Mouse (Mus musculus) lung, postnatal 10 days (tissue): Measurements from ENCODE around the gene Cyb561.

ENCODE experiments used
- DNase-seq: peaks from one replicate; pipeline ENCODE4 v3.0.0; 2021

The Cyb561 gene

GRCm38 (mm10) chr11:105951601-105952044 is 1.5 kb downstream of the Cyb561 start:
- DNase-seq = no peak

DNA sequence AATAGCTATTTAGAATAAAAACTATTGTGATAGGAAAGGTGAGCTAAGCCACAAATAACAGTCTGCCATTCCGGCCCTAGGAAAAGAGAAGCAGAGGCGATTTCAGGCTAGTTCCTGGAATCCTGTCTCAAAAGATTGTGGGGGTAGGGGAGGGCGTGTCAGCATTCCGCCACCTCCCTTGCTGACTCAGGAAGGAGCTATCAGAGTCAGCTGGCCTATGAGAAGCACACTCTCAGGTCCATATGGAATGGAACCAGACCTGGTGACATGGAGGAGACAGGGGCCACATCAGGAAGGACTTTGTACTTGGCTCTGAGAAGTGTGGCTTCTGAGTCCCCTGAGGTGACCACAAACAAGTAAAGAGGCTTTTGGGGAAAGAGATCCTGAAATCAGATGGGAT is 2.6 kb downstream of the Cyb561 start:
- DNase-seq = no peak

DNA sequence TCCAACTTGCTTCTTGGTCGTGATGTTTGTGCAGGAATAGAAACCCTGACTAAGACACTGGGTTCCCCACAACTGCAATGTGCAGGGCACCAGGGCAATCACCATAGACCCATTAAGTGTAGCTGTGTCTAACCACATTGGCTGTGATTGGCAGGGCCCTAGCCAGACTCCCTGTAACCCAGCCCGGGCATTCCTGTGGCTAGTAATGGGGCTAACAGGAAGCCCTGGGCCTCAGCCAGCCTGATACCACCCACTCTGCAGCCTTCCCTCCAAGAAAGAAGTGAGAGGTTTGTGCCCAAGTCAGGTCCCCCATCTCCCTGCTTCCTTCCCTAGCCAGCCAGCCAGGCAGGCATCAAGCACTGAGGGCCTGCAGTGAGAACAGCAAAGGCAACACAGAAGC is 4.9 kb downstream of the Cyb561 start:
- DNase-seq = no peak

- peak; percentile 46 for DNase-seq
Measured at GRCm38 (mm10) chr11:105946694-105947154, 6.4 kb downstream of the Cyb561 start.

- peak; percentile 83 for DNase-seq
Measured at GRCm38 (mm10) chr11:105944770-105945672, 8.1 kb downstream of the Cyb561 start.

- peak; percentile 89 for DNase-seq
Measured at GRCm38 (mm10) chr11:105944126-105944621, 9.0 kb downstream of the Cyb561 start.

- peak; percentile 79 for DNase-seq
Measured at GRCm38 (mm10) chr11:105943133-105944102, 9.7 kb downstream of the Cyb561 start.

DNA sequence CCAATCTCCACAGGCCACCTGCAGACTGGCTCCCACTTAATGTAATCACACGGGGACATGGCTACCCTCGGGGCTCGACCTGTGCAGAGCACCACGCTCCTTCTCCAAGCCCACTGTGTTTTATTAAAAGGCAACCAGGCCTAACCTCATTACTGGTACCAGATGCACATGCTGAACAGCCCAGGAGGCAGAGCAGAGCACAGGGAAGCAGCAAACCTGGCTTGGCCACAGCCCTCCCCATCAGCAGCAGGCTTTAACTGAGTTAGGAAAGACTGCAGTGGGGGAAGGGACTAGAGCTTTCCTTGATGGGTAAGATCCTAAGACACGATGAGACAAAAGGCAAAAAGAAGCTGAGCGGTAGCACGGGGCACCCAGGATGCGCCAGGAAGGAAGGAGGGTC is 11.2 kb downstream of the Cyb561 start:
- no peak for DNase-seq

DNA sequence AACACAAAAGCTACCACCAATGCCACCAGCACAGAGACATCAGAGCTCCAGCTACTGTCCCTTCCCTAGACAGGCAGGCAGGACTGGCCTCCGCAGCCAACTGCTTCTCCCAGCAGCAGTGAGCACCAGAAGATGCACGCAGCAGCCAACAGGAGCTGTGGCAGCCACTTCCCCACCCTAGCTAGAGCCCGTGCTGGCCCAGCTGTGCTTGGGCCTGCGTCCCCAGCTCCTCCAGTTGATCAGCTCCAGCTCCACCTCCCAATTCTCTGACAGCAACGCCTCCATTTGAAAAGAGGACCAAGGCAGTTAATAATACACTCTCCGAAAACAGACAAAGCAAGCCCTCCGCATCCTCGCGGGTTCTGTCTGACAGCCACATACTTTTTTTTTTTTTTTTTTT is 14.4 kb downstream of the Cyb561 start:
- no peak for DNase-seq

DNA sequence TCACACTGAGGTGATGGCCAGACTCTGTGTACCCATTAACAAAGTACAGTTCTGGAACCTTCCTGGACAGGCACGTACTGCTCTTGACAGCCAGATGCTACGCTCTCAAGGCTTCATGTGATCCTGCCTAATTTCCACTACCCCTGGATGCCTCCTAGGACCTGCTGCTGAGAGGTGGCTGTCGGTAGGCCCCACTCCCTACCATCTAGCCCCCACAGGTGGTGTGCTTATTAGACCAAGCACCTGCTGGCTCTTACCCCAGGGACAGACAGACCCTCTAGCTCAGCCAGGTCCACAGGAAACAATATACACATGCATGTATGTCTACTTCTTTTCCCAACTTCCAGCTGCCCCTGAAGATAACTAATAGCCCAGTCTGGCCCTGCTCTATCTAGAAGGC is 16.2 kb downstream of the Cyb561 start:
- DNase-seq = no peak

DNA sequence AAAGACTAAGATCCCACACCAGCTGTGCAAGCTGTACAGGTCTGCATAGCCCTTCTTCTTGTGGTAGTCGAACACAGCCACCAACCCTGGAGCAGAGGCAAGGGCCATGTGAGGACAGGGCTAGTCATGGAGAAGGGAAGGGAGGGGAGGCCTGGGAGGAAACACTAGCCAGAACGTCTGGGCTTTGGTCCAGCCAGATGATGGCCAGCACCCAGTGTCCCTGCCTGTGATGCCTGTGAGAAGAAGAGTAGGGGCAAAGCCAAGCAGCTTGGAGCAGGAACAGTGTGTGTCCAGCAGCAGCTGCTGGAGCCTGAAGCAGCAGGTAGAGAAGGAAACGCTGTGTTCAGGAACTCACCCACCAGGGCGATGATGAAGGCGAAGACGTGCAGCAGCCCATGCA is 16.9 kb downstream of the Cyb561 start:
- DNase-seq = peak; percentile 88

DNA sequence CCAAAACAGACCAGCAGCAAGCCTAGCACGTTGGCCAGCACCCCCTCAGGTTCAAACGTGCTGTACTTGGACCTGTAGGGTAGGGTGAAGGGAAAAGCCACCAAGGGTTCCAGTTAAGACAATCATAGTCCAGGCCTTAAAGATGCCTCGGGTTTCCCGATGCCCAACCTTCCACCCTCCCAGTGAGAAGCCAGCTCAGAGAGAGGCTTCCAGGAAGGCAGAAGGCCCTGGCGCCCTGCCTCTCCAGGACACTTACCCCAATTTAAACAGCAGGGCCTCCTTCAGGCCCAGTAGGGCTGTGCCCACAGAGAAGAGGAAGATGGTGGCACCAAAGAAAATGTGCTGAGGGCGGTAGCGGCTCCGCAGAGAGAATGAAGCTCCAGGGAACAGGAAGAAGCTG is 17.6 kb downstream of the Cyb561 start:
- no peak for DNase-seq

DNA sequence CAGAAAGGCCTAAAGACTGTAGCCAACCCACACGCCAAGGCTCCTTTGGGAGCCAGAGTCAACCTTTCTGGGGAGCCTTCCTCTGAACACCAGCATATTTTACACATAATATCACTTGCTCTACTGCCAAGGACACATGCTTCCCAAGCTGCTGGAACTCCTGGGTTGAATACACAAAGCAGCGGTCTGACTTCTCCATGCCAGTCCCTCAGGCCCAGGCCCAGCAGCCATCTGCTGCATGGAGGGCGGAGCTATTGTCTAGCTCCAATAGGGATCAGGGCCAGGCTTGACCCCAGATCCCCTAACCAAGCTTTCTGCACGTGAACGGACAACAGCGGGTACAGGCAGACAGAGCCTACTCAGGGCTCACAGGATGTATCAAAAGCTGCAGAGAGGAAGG is 18.3 kb downstream of the Cyb561 start:
- DNase-seq = no peak

- no peak for DNase-seq
Measured at GRCm38 (mm10) chr11:105934303-105934711, 18.8 kb downstream of the Cyb561 start.

- peak; percentile 45 for DNase-seq
Measured at GRCm38 (mm10) chr11:105933746-105934145, 19.4 kb downstream of the Cyb561 start.

GRCm38 (mm10) chr11:105931380-105931779 is 21.8 kb downstream of the Cyb561 start:
- DNase-seq = no peak

GRCm38 (mm10) chr11:105928171-105928570 is 25.0 kb downstream of the Cyb561 start:
- DNase-seq = no peak

DNA sequence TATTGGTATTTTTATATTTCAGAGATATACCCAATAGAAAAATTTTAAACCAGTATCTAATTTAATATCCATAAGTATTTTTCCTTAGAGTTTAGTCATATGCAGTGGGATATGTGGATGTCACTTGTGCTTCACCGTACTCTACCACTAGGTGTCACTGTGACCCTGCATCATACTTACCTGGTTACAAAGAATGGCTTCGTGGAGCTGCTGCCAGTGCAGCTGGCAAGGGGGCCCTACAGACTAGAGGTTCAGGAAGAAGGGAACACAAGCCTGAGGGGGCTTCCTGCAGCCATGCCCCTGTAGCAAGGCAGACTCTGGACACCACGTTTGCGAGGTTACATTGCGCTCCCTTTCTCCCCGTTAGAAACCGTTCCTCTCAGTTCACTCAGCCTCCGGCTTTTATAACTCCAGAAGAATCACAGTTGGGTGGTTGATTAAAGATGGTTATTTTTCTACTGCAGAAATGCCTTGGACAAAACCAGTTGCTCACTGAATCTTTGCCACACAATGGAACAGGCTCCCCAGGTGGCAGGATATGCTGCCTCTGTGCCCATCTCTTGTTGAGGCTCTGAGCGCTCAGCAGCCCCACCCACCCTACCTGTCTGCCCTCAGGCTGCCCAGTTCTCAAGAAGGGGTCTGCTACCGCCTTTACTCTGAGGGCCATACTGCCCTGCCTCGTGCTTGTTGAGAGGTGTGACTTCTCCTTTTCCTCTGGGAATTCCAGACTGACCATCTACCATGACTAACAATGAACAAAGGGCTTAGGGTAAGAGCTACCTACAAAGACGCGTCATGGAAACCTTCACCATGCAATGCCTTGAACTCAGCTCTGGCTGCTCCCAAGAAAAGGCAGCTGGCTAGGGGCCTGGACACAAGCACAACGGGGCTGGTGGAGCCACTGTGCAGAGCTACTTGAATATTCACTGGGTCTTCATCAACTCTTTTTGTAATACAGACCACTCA is 25.8 kb downstream of the Cyb561 start:
- peak; percentile 84 for DNase-seq

DNA sequence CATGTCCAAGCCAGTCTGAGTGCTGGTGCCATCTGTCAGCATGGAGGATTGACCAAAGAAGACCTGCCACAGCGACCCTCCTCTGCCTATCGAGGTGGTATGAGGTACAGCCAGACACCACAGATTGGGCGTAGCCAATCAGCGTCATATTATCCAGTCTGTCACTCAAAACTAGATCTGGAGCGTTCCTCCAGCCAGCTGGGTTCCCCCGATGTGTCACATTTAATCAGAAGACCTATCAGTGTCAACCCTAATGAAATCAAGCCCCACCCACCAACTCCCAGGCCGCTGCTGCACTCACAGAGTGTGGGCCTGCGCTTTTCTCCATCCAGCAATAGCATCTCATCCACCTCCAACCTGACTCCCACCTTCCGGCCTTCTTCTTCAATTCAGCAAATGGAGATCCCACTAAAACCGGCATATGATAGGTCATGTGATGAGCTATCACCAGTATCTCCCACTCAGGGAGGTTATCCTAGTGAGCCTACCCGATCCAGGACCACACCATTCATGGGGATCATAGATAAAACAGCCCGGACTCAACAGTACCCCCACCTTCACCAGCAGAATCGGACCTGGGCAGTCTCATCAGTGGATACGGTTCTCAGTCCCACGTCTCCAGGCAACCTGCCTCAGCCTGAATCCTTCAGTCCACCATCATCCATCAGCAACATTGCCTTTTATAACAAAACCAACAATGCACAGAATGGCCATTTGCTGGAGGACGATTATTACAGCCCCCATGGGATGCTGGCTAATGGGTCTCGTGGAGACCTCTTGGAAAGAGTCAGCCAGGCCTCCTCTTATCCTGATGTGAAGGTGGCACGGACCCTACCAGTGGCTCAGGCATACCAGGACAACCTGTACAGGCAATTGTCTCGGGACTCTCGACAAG is 30.1 kb downstream of the Cyb561 start:
- no peak for DNase-seq

- no peak for DNase-seq
Measured at GRCm38 (mm10) chr11:105921275-105921674, 31.9 kb downstream of the Cyb561 start.

- DNase-seq = no peak
Measured at GRCm38 (mm10) chr11:105920836-105921235, 32.3 kb downstream of the Cyb561 start.
